Mouse (Mus musculus) testis, adult 2 months (tissue): ENCODE results near the gene Bhlha15.

Experiments used
- CTCF ChIP-seq: fragments of 200-500 bp; IDR thresholded peaks from 2 replicates; pipeline ENCODE4 v1.5.1; 2012; ENCODE audit warnings: low read depth, mild to moderate bottlenecking, inconsistent platforms, low read length, moderate library complexity; ENCODE audit not compliant: control insufficient read depth, insufficient read depth, insufficient replicate concordance
- POLR2A ChIP-seq: fragments of 200-500 bp; IDR thresholded peaks from 2 replicates; pipeline ENCODE4 v1.6.1; 2012; ENCODE audit warnings: low read depth, mild to moderate bottlenecking, inconsistent platforms, low read length, moderate library complexity; ENCODE audit not compliant: control insufficient read depth

- peak; percentile 37; the same call in 1 of the 2 replicates for TF ChIP-seq CTCF
- TF ChIP-seq POLR2A, result no peak
These were observed 12.3 kb downstream of the Bhlha15 start for GRCm38 (mm10) chr5:144202430-144202829.
